Mouse (Mus musculus) liver, adult 2 months (tissue): ENCODE measurements at regions not wholly inside any gene's neighbourhood (a gene's known extent, or its start where the extent isn't known, plus 50 kb on each side); places are given as distances from the start of the nearest gene placed in this dataset.

ENCODE experiments used
- CTCF ChIP-seq: fragments of 200-500 bp; IDR thresholded peaks from 2 replicates; pipeline ENCODE4 v1.5.1; 2011; ENCODE audit warnings: low read depth, low read length, control low read depth
- POLR2A ChIP-seq: fragments of 200-500 bp; IDR thresholded peaks from 2 replicates; pipeline ENCODE4 v1.6.1; 2011; ENCODE audit warnings: low read length, control low read depth; ENCODE audit not compliant: insufficient read depth; ENCODE audit errors: extremely low read depth

DNA sequence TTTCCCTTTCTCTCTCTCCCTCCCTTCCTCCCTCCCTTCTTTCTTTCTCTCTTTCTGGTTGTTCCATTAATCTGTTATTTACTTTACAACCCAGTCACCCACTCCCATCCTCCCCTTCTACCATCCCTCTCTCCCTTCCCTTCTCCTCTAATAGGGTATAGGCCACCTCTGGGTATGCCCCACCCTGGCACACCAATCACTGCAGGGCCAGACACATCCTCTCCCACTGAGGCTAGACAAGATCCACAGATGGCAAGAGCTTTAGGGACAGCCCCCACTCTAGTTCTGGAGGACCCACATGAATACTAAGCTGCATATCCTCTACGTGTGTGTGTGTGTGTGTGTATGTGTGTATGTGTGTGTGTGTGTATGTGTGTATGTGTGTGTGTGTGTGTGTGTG lies 67.4 kb downstream of the 4930426L09Rik start:
- TF ChIP-seq POLR2A (no peak), CTCF (no peak)
